Mouse (Mus musculus) stomach, embryonic 14.5 days (tissue): ENCODE data around the gene Ifnar2. TPM values are rescaled to one million over a fixed set of nuclear protein-coding genes. Genes with fewer than 3 reads are reported as not detected.

ENCODE experiments used
- ATAC-seq: fragments of 200-750 bp; cut with Nextera tagmentation; 2 replicates; pipeline ENCODE4 v1.8.0; 2017; ENCODE audit warnings: low read depth, moderate TSS enrichment; ENCODE audit not compliant: insufficient number of reproducible peaks, insufficient read depth, low FRiP score
- H3K27ac ChIP-seq: fragments of 300-500 bp; sonication (generic); 2 replicates; pipeline ENCODE4 v1.5.1; 2014; ENCODE audit warnings: mild to moderate bottlenecking, low read length, moderate library complexity, mixed read lengths
- H3K27me3 ChIP-seq: fragments of 300-500 bp; sonication (generic); 2 replicates; pipeline ENCODE4 v1.6.1; 2014; ENCODE audit warnings: low read length, control low read depth, mixed read lengths; ENCODE audit not compliant: control insufficient read depth, insufficient read depth
- H3K36me3 ChIP-seq: fragments of 300-500 bp; sonication (generic); 2 replicates; pipeline ENCODE4 v1.6.1; 2014; ENCODE audit warnings: mild to moderate bottlenecking, control low read depth, low read length, moderate library complexity, mixed read lengths; ENCODE audit not compliant: control insufficient read depth, insufficient read depth
- H3K4me1 ChIP-seq: fragments of 300-500 bp; sonication (generic); 2 replicates; pipeline ENCODE4 v1.6.1; 2014; ENCODE audit warnings: low read length, control low read depth, mixed read lengths; ENCODE audit not compliant: control insufficient read depth, insufficient read depth
- H3K4me2 ChIP-seq: fragments of 300-500 bp; sonication (generic); replicated peaks from 2 replicates; pipeline ENCODE4 v1.6.1; 2014; ENCODE audit warnings: low read depth, low read length, control low read depth
- H3K4me3 ChIP-seq: fragments of 300-500 bp; sonication (generic); 2 replicates; pipeline ENCODE4 v1.5.1; 2014; ENCODE audit warnings: low read depth, low read length, control low read depth
- H3K9ac ChIP-seq: fragments of 300-500 bp; sonication (generic); replicated peaks from 2 replicates; pipeline ENCODE4 v1.6.1; 2014; ENCODE audit warnings: low read depth, mild to moderate bottlenecking, control low read depth, low read length, moderate library complexity, mixed read lengths
- H3K9me3 ChIP-seq: fragments of 300-500 bp; sonication (generic); 2 replicates; pipeline ENCODE4 v1.6.1; 2016; ENCODE audit warnings: low read depth, low read length, control low read depth; ENCODE audit not compliant: control insufficient read depth
- WGBS: fragments of 180-500 bp; shearing (Covaris S2); extraction: QIAGEN DNeasy Blood & Tissue Kit; methylation state at CpG from one replicate; pipeline ENCODE4 v1.1.7; 2014; 5-methylcytosine and 5-hydroxymethylcytosine counted together
- polyA plus RNA-seq: library from polyadenylated mRNA; unstranded; fragments of >200 nt; fragmentation: Nextera tagmentation; extraction: Ambion mirVana; gene quantifications from 2 replicates; pipeline ENCODE4 v1.2.1, GENCODE M21; 2014

The Ifnar2 gene
- polyA plus RNA-seq, 1 experiment from 2014 or later = 50.8 TPM

- no peak for ATAC-seq
- H3K9ac ChIP-seq = no peak overlapping the region
- no peaks in the 10 kb centered on the region for H3K27me3 ChIP-seq
- H3K4me3 ChIP-seq = no peak overlapping the region
- H3K9me3 ChIP-seq = no peaks in the 10 kb centered on the region
- no peaks in the 10 kb centered on the region for H3K4me1 ChIP-seq
- WGBS = 78% methylated on average over 8 of the region's 8 CpGs
- no peak overlapping the region for H3K27ac ChIP-seq
- no peak overlapping the region for H3K4me2 ChIP-seq
- no peaks in the 10 kb centered on the region for H3K36me3 ChIP-seq
These were observed 70.6 kb downstream of the Ifnar2 start for GRCm38 (mm10) chr16:91443211-91443611.

GRCm38 (mm10) chr16:91444847-91445246 is 72.3 kb downstream of the Ifnar2 start:
- Histone ChIP-seq H3K4me1 (no peaks in the 10 kb centered on the region), H3K36me3 (no peaks in the 10 kb centered on the region), H3K27ac (no peak overlapping the region), H3K4me3 (no peak overlapping the region), H3K4me2 (no peak overlapping the region), H3K27me3 (no peaks in the 10 kb centered on the region), H3K9ac (no peak overlapping the region), H3K9me3 (no peaks in the 10 kb centered on the region)
- 83% methylated on average over 4 of the region's 4 CpGs for WGBS
- no peak for ATAC-seq

GRCm38 (mm10) chr16:91445566-91445965 is 73.0 kb downstream of the Ifnar2 start:
- Histone ChIP-seq H3K9ac (no peak overlapping the region), H3K4me2 (no peak overlapping the region), H3K27ac (no peak overlapping the region), H3K36me3 (no peaks in the 10 kb centered on the region), H3K4me1 (no peaks in the 10 kb centered on the region), H3K27me3 (no peaks in the 10 kb centered on the region), H3K4me3 (no peak overlapping the region), H3K9me3 (no peaks in the 10 kb centered on the region)
- no peak for ATAC-seq
- 81% methylated on average over 5 of the region's 5 CpGs for WGBS

GRCm38 (mm10) chr16:91446778-91447511 is 74.4 kb downstream of the Ifnar2 start:
- Histone ChIP-seq H3K27me3 (no peaks in the 10 kb centered on the region), H3K36me3 (no peaks in the 10 kb centered on the region), H3K4me1 (no peaks in the 10 kb centered on the region), H3K9ac (no peak overlapping the region), H3K4me2 (no peak overlapping the region), H3K4me3 (no peak overlapping the region), H3K27ac (no peak overlapping the region), H3K9me3 (no peaks in the 10 kb centered on the region)
- no peak for ATAC-seq
- 76% methylated on average over 8 of the region's 8 CpGs for WGBS

GRCm38 (mm10) chr16:91447512-91447900 is 74.9 kb downstream of the Ifnar2 start:
- Histone ChIP-seq H3K4me2 (no peak overlapping the region), H3K9ac (no peak overlapping the region), H3K4me3 (no peak overlapping the region), H3K9me3 (no peaks in the 10 kb centered on the region), H3K36me3 (no peaks in the 10 kb centered on the region), H3K27ac (no peak overlapping the region), H3K27me3 (no peaks in the 10 kb centered on the region), H3K4me1 (no peaks in the 10 kb centered on the region)
- WGBS = 81% methylated on average over 6 of the region's 6 CpGs
- ATAC-seq = no peak

- Histone ChIP-seq H3K4me1 (no peaks in the 10 kb centered on the region), H3K27me3 (no peaks in the 10 kb centered on the region), H3K36me3 (no peaks in the 10 kb centered on the region), H3K4me2 (no peak overlapping the region), H3K9ac (no peak overlapping the region), H3K4me3 (no peak overlapping the region), H3K9me3 (no peaks in the 10 kb centered on the region), H3K27ac (no peak overlapping the region)
- WGBS = 98% methylated on average over 5 of the region's 5 CpGs
- peak; percentile 37; the same call in 1 of the 2 replicates for ATAC-seq
These were observed 75.5 kb downstream of the Ifnar2 start for GRCm38 (mm10) chr16:91448088-91448487.

GRCm38 (mm10) chr16:91448895-91449294 is 76.3 kb downstream of the Ifnar2 start:
- WGBS = 72% methylated on average over 7 of the region's 7 CpGs
- ATAC-seq = no peak
- Histone ChIP-seq H3K4me3 (no peak overlapping the region), H3K4me1 (no peaks in the 10 kb centered on the region), H3K4me2 (no peak overlapping the region), H3K36me3 (no peaks in the 10 kb centered on the region), H3K27ac (no peak overlapping the region), H3K9ac (no peak overlapping the region), H3K27me3 (no peaks in the 10 kb centered on the region), H3K9me3 (no peaks in the 10 kb centered on the region)

- ATAC-seq = no peak
- WGBS = 76% methylated on average over 12 of the region's 12 CpGs
These were observed 77.8 kb downstream of the Ifnar2 start for GRCm38 (mm10) chr16:91450137-91451064.

More at GRCm38 (mm10) chr16:91450137-91451064, 77.8 kb downstream of the Ifnar2 start:
- H3K4me1 ChIP-seq = no peaks in the 10 kb centered on the region
- no peaks in the 10 kb centered on the region for H3K27me3 ChIP-seq
- no peak overlapping the region for H3K4me3 ChIP-seq
- no peaks in the 10 kb centered on the region for H3K9me3 ChIP-seq
- no peak overlapping the region for H3K9ac ChIP-seq
- H3K4me2 ChIP-seq = no peak overlapping the region
- H3K27ac ChIP-seq = no peak overlapping the region
- H3K36me3 ChIP-seq = no peaks in the 10 kb centered on the region
